Mouse (Mus musculus) small intestine, adult 2 months (tissue): ENCODE results near the gene Ablim2. TPM values are rescaled to one million over a fixed set of nuclear protein-coding genes. Genes with fewer than 3 reads are reported as not detected.

Source experiments
- H3K27ac ChIP-seq: fragments of 200-500 bp; 2 replicates; pipeline ENCODE4 v1.5.1; 2012; ENCODE audit warnings: low read depth, low read length, control low read depth, inconsistent platforms; ENCODE audit not compliant: insufficient read depth
- H3K27me3 ChIP-seq: fragments of 200-500 bp; 2 replicates; pipeline ENCODE4 v1.6.1; 2012; ENCODE audit warnings: mild to moderate bottlenecking, moderate library complexity, low read length, inconsistent platforms; ENCODE audit not compliant: control insufficient read depth, insufficient read depth
- H3K36me3 ChIP-seq: fragments of 200-500 bp; 2 replicates; pipeline ENCODE4 v1.6.1; 2012; ENCODE audit warnings: mild to moderate bottlenecking, low read length, control low read depth, inconsistent platforms; ENCODE audit not compliant: control insufficient read depth, insufficient read depth
- H3K4me1 ChIP-seq: fragments of 200-500 bp; 2 replicates; pipeline ENCODE4 v1.6.1; 2012; ENCODE audit warnings: low read length, inconsistent platforms, mixed read lengths; ENCODE audit not compliant: control insufficient read depth, insufficient read depth, insufficient read length
- H3K4me3 ChIP-seq: fragments of 200-500 bp; 2 replicates; pipeline ENCODE4 v1.5.1; 2012; ENCODE audit warnings: low read depth, mild to moderate bottlenecking, control low read depth, inconsistent platforms, low read length, moderate library complexity
- CTCF ChIP-seq: fragments of 200-500 bp; IDR thresholded peaks from 2 replicates; pipeline ENCODE4 v1.5.1; 2012; ENCODE audit warnings: low read depth, mild to moderate bottlenecking, control low read depth, inconsistent platforms, low read length, moderate library complexity, mixed read lengths; ENCODE audit not compliant: insufficient replicate concordance, insufficient read length; ENCODE audit errors: extremely low read depth
- POLR2A ChIP-seq: fragments of 200-500 bp; IDR thresholded peaks from 2 replicates; pipeline ENCODE4 v1.6.1; 2012; ENCODE audit warnings: low read depth, mild to moderate bottlenecking, control low read depth, inconsistent platforms, low read length, moderate library complexity
- WGBS: fragments of 180-500 bp; shearing (Covaris S2); methylation state at CpG from one replicate; pipeline ENCODE4 v1.1.7; 2018; 5-methylcytosine and 5-hydroxymethylcytosine counted together
- polyA plus RNA-seq: library from polyadenylated mRNA; depleted of rRNA; stranded (reverse); fragments of >200 nt; gene quantifications from 2 replicates; pipeline ENCODE4 v1.2.3, GENCODE M21; 2012

Ablim2 gene
- polyA plus RNA-seq, 1 experiment = 9.1 TPM

GRCm38 (mm10) chr5:35794942-35795341 is 37.3 kb downstream of the Ablim2 start:
- H3K27ac ChIP-seq = no peak overlapping the region
- WGBS = 75% methylated on average over 4 of the region's 4 CpGs
- no peaks in the 10 kb centered on the region for H3K36me3 ChIP-seq
- peaks cover 7% of the 10 kb centered on the region; the same call in 1 of the 2 replicates for H3K4me1 ChIP-seq
- TF ChIP-seq CTCF (no peak), POLR2A (no peak)
- no peak overlapping the region for H3K4me3 ChIP-seq
- H3K27me3 ChIP-seq = peaks cover 4% of the 10 kb centered on the region; the same call in 1 of the 2 replicates

GRCm38 (mm10) chr5:35795481-35796048 is 37.9 kb downstream of the Ablim2 start:
- no peaks in the 10 kb centered on the region; the same call in 1 of the 2 replicates for H3K27me3 ChIP-seq
- no peaks in the 10 kb centered on the region for H3K36me3 ChIP-seq
- H3K4me1 ChIP-seq = peaks cover 7% of the 10 kb centered on the region; the same call in 1 of the 2 replicates
- no peak overlapping the region for H3K4me3 ChIP-seq
- no peak overlapping the region for H3K27ac ChIP-seq
- WGBS = 58% methylated on average over 7 of the region's 7 CpGs
- no peak for TF ChIP-seq POLR2A
- peak; percentile 97 for TF ChIP-seq CTCF

DNA sequence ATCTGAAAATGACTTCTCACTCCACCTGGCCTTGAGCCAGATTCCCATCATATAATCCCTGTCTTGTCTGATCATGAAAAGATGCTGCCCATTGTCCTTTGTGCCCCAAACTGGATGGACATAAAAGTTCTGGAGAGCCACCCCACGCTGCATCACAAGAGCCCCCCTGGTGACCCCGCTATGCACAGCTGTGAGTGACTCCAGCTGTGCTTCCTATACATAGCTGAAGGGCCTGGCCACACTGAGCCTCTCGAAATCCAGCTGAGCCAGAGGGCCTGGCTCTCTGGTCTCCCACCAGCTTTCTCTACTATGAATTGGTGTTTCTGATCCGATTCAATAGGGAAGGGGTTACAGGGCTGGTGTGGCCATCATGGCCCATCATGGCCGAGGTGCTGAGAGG is 38.5 kb downstream of the Ablim2 start:
- no peaks in the 10 kb centered on the region for H3K36me3 ChIP-seq
- WGBS = 76% methylated on average over 5 of the region's 5 CpGs
- no peak overlapping the region for H3K4me3 ChIP-seq
- no peak overlapping the region for H3K27ac ChIP-seq
- H3K4me1 ChIP-seq = 0 out of 2 replicates have a peak, but pooled peaks cover 2% of the 10 kb centered on the region
- no peaks in the 10 kb centered on the region; the same call in 1 of the 2 replicates for H3K27me3 ChIP-seq
- no peak for TF ChIP-seq CTCF
- TF ChIP-seq POLR2A = no peak

DNA sequence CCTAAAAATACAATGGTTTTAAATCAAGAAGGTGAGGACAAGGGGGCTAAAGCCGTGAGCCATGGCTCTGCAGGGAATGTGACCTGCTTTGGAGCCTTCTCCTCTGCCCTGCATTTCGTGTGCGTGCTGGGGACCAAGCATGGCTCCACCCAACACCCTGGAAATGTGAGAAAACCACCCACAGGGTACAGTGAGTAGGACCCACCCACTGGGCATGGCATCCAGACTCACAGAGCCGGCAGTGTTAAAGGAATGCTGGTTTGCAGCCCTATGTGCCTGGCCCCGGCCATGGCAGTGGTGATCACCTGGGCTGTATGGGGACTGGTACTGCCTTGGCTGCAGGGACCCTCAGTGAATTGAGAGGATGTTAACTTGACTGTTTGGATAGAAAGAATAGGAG is 41.4 kb downstream of the Ablim2 start:
- Histone ChIP-seq H3K27ac (no peak overlapping the region), H3K4me3 (no peak overlapping the region), H3K27me3 (no peaks in the 10 kb centered on the region), H3K4me1 (no peaks in the 10 kb centered on the region), H3K36me3 (no peaks in the 10 kb centered on the region)
- TF ChIP-seq POLR2A = no peak
- 33% methylated on average over 5 of the region's 5 CpGs for WGBS

GRCm38 (mm10) chr5:35803416-35803815 is 45.7 kb downstream of the Ablim2 start:
- no peaks in the 10 kb centered on the region for H3K36me3 ChIP-seq
- 92% methylated on average over 5 of the region's 5 CpGs for WGBS
- H3K4me1 ChIP-seq = no peaks in the 10 kb centered on the region
- H3K4me3 ChIP-seq = no peak overlapping the region
- no peaks in the 10 kb centered on the region for H3K27me3 ChIP-seq
- H3K27ac ChIP-seq = no peak overlapping the region
- TF ChIP-seq POLR2A (no peak), CTCF (no peak)

DNA sequence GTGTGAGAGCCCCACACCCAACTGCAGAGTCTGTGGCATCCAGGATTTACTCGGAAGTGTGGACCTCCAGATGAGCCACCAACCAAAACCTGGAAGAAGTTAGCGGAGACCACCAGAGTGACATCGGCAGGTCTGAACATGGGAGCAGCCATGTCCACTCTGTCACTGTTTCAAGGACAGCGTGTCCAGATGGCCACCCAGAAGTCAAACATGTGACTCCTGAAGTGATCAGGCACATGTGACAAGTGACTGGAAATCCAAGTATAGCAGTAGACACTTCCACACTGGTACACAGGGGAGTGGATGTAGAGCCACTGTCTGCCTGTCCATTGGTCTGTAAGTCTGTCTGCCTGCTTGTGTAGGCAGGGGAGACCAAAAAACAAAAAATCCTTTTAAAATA is 47.0 kb downstream of the Ablim2 start:
- no peaks in the 10 kb centered on the region for H3K36me3 ChIP-seq
- no peaks in the 10 kb centered on the region for H3K27me3 ChIP-seq
- 83% methylated on average over 4 of the region's 4 CpGs for WGBS
- TF ChIP-seq CTCF = no peak
- TF ChIP-seq POLR2A = no peak
- no peak overlapping the region for H3K4me3 ChIP-seq
- no peaks in the 10 kb centered on the region for H3K4me1 ChIP-seq
- no peak overlapping the region for H3K27ac ChIP-seq

DNA sequence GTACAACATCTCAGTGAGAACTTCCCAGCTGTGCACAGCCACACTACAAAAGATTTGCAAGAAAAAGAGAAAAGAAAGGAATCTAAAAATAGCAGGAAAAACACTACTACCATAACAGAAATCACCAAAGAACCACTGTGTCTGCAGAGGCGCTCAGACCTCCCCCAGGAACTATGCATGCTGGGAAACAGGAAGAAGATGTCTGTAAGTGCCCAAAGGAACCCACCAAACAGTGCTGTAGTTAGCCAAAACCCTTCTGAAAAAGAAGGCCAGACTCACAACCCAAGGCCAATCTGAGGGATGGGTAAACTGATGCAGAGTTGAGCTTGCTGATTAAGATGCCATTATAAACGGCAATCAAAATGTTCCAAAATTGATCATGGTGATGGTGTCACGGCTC is 47.5 kb downstream of the Ablim2 start:
- H3K27ac ChIP-seq = no peak overlapping the region
- no peaks in the 10 kb centered on the region for H3K4me1 ChIP-seq
- no peaks in the 10 kb centered on the region for H3K27me3 ChIP-seq
- TF ChIP-seq CTCF (no peak), POLR2A (no peak)
- H3K36me3 ChIP-seq = no peaks in the 10 kb centered on the region
- 88% methylated on average over 3 of the region's 3 CpGs for WGBS
- no peak overlapping the region for H3K4me3 ChIP-seq

GRCm38 (mm10) chr5:35807018-35807417 is 49.3 kb downstream of the Ablim2 start:
- H3K27ac ChIP-seq = no peak overlapping the region
- H3K36me3 ChIP-seq = no peaks in the 10 kb centered on the region
- 67% methylated on average over 8 of the region's 8 CpGs for WGBS
- H3K4me1 ChIP-seq = no peaks in the 10 kb centered on the region
- TF ChIP-seq CTCF = no peak
- no peak for TF ChIP-seq POLR2A
- H3K27me3 ChIP-seq = no peaks in the 10 kb centered on the region
- no peak overlapping the region for H3K4me3 ChIP-seq
